Mouse (Mus musculus): ENCODE measurements around the gene BC016579.

- TF ChIP-seq FLI1 (IDR thresholded peaks at IDR 0.05; ENCODE audit: low read length) (no peak), GATA1 (IDR thresholded peaks at IDR 0.05; ENCODE audit: borderline replicate concordance, low read length) (no peak)
Measured at GRCm38 (mm10) chr16:45686833-45687232, 33.0 kb upstream of the BC016579 start.
